Mouse (Mus musculus): ENCODE data around the gene Kcnn3.

GRCm38 (mm10) chr3:89508041-89508440, 11.9 kb upstream of the Kcnn3 start:
- TF ChIP-seq CTCF (IDR thresholded peaks at IDR 0.05; ENCODE audit: borderline replicate concordance, control insufficient read depth, extremely low read depth, insufficient read depth, low read length, poor library complexity) (no peak), POLR2A (IDR thresholded peaks at IDR 0.05; ENCODE audit: control insufficient read depth, extremely low read depth, insufficient read depth, low read length, poor library complexity) (no peak)
